Mouse (Mus musculus) CH12.LX (cell line): ENCODE data around the gene Scgb1a1. TPM values are rescaled to one million over a fixed set of nuclear protein-coding genes. Genes with fewer than 3 reads are reported as not detected.

ENCODE experiments used
- DNase-seq: peaks from one replicate; pipeline ENCODE4 v3.0.0-alpha.2; 2013; ENCODE audit errors: extremely low read depth
- H3K27ac ChIP-seq: 2 replicates; pipeline ENCODE4 v1.5.1; 2012; ENCODE audit warnings: low read depth, mild to moderate bottlenecking, control low read depth, moderate library complexity; ENCODE audit not compliant: insufficient read depth
- H3K27me3 ChIP-seq: replicated peaks from 2 replicates; pipeline ENCODE3; 2012; ENCODE audit warnings: inconsistent platforms
- H3K36me3 ChIP-seq, 2 experiments: replicated peaks in 1 of 2; 2 replicates each; pipeline versions ENCODE3 to v1.6.1; 2012; ENCODE audit warnings: inconsistent platforms in 1 of 2, low read length in 1 of 2, mild to moderate bottlenecking in 1 of 2, mixed read lengths in 1 of 2, moderate library complexity in 1 of 2; ENCODE audit not compliant: control insufficient read depth in 1 of 2, insufficient read depth in 1 of 2
- H3K4me1 ChIP-seq, 2 experiments: 2 replicates each; pipeline ENCODE4 v1.6.1; 2012; ENCODE audit warnings: inconsistent platforms in 1 of 2, moderate library complexity in 1 of 2; ENCODE audit not compliant: insufficient read depth in 2 of 2, control insufficient read depth in 1 of 2
- H3K4me2 ChIP-seq: 2 replicates; pipeline ENCODE4 v1.6.1; 2012; ENCODE audit warnings: low read depth, mild to moderate bottlenecking, control low read depth; ENCODE audit not compliant: poor library complexity, insufficient read depth, severe bottlenecking
- H3K4me3 ChIP-seq, 3 experiments: fragments of 150-350 bp in 1 of 3; sonication (generic) in 1 of 3; replicated peaks in 1 of 3; 2 replicates each; pipeline versions ENCODE3 to v1.5.1; 2011 to 2012; ENCODE audit warnings: low read depth in 2 of 3, low read length in 2 of 3, mild to moderate bottlenecking in 2 of 3, moderate library complexity in 2 of 3, control low read depth in 1 of 3, improper control_type of control experiment in 1 of 3, inconsistent platforms in 1 of 3, mixed read lengths in 1 of 3; ENCODE audit not compliant: poor library complexity in 1 of 3
- H3K79me2 ChIP-seq: replicated peaks from 2 replicates; pipeline ENCODE4 v1.6.1; 2012; ENCODE audit warnings: mild to moderate bottlenecking, moderate library complexity; ENCODE audit not compliant: control insufficient read depth, poor library complexity, insufficient read depth, severe bottlenecking; ENCODE audit errors: extremely low read depth
- H3K9ac ChIP-seq: 2 replicates; pipeline ENCODE4 v1.6.1; 2012; ENCODE audit warnings: low read depth, mild to moderate bottlenecking, control low read depth, moderate library complexity; ENCODE audit not compliant: insufficient read depth
- H3K9me3 ChIP-seq: replicated peaks from 2 replicates; pipeline ENCODE3; 2012; ENCODE audit warnings: low read length, inconsistent platforms, mixed read lengths
- CHD2 ChIP-seq: IDR thresholded peaks from 2 replicates; pipeline ENCODE4 v1.6.1; 2011; ENCODE audit warnings: low read length, improper control_type of control experiment
- EP300 ChIP-seq: IDR thresholded peaks from 2 replicates; pipeline ENCODE4 v1.6.1; 2011; ENCODE audit warnings: low read length, improper control_type of control experiment
- IRF4 ChIP-seq: IDR thresholded peaks from 2 replicates; pipeline ENCODE4 v1.6.1; 2014; ENCODE audit warnings: low read depth, mild to moderate bottlenecking, inconsistent platforms, low read length, improper control_type of control experiment
- JUN ChIP-seq: IDR thresholded peaks from 2 replicates; pipeline ENCODE4 v1.6.1; 2011; ENCODE audit warnings: low read depth, mild to moderate bottlenecking, low read length, improper control_type of control experiment, moderate library complexity; ENCODE audit not compliant: insufficient read depth
- KAT2A ChIP-seq: IDR thresholded peaks from 2 replicates; pipeline ENCODE4 v1.6.1; 2012; ENCODE audit warnings: low read length, improper control_type of control experiment, inconsistent platforms; ENCODE audit not compliant: insufficient replicate concordance
- MAX ChIP-seq: IDR thresholded peaks from 2 replicates; pipeline ENCODE4 v1.6.1; 2011; ENCODE audit warnings: low read length, improper control_type of control experiment
- MXI1 ChIP-seq: IDR thresholded peaks from 2 replicates; pipeline ENCODE4 v1.6.1; 2011; ENCODE audit warnings: mild to moderate bottlenecking, low read depth, low read length, improper control_type of control experiment
- MYC ChIP-seq: IDR thresholded peaks from 2 replicates; pipeline ENCODE4 v1.6.1; 2011; ENCODE audit warnings: low read depth, mild to moderate bottlenecking, improper control_type of control experiment, low read length
- NELFE ChIP-seq: IDR thresholded peaks from 2 replicates; pipeline ENCODE4 v1.6.1; 2011; ENCODE audit warnings: low read depth, low read length, improper control_type of control experiment
- PAX5 ChIP-seq: IDR thresholded peaks from 2 replicates; pipeline ENCODE4 v1.6.1; 2012; ENCODE audit warnings: low read length, inconsistent platforms, mixed read lengths
- POLR2A ChIP-seq: IDR thresholded peaks from 2 replicates; pipeline ENCODE4 v1.6.1; 2011; ENCODE audit warnings: low read depth, mild to moderate bottlenecking, improper control_type of control experiment, low read length
- POLR2AphosphoS2 ChIP-seq: IDR thresholded peaks from 2 replicates; pipeline ENCODE4 v1.6.1; 2011; ENCODE audit warnings: low read depth, low read length, improper control_type of control experiment
- RCOR1 ChIP-seq: conservative IDR thresholded peaks from 2 replicates; pipeline ENCODE4 v1.6.1; 2012; ENCODE audit warnings: low read depth, mild to moderate bottlenecking, inconsistent platforms, low read length, improper control_type of control experiment
- TBP ChIP-seq: conservative IDR thresholded peaks from 2 replicates; pipeline ENCODE4 v1.6.1; 2011; ENCODE audit warnings: low read depth, low read length, improper control_type of control experiment
- UBTF ChIP-seq: IDR thresholded peaks from 2 replicates; pipeline ENCODE4 v1.6.1; 2012; ENCODE audit warnings: low read depth, mild to moderate bottlenecking, inconsistent platforms, low read length, improper control_type of control experiment, moderate library complexity
- ZC3H11A ChIP-seq: IDR thresholded peaks from 2 replicates; pipeline ENCODE4 v1.6.1; 2012; ENCODE audit warnings: low read depth, mild to moderate bottlenecking, inconsistent platforms, low read length, improper control_type of control experiment
- ZMIZ1 ChIP-seq: IDR thresholded peaks from 2 replicates; pipeline ENCODE4 v1.6.1; 2012; ENCODE audit warnings: low read depth, mild to moderate bottlenecking, inconsistent platforms, low read length, improper control_type of control experiment
- dilution Hi-C: fragments of 300-500 bp; cut with MboI; formaldehyde crosslinking; loops from 2 replicates; pipeline ENCODE4 v1.14.3; 2020; ENCODE audit warnings: low sequenced_read_pairs; ENCODE audit not compliant: extremely low pct_unique_long_range_greater_than_20kb, extremely low pct_ligation_motif_present
- in situ Hi-C: fragments of 300-500 bp; cut with MboI; formaldehyde crosslinking; loops from 3 replicates; pipeline ENCODE4 v1.14.3; 2019; ENCODE audit warnings: low sequenced_read_pairs, low pct_ligation_motif_present, low pct_unique_long_range_greater_than_20kb, mixed read lengths
- polyA plus RNA-seq: library from polyadenylated mRNA; unstranded; fragments of >175 nt; gene quantifications from 2 replicates; pipeline ENCODE4 v1.2.1, GENCODE M21; 2012; ENCODE audit warnings: low read depth; ENCODE audit not compliant: insufficient read length
- total RNA-seq, 2 experiments: library from RNA; depleted of rRNA; stranded (reverse); fragments of 300-350 nt in 1 of 2; fragments of >200 nt in 1 of 2; gene quantifications; 2 replicates each; pipeline ENCODE4 v1.2.3; 2012 to 2014

The Scgb1a1 gene
- total and polyA plus RNA-seq, 3 experiments = not detected

GRCm38 (mm10) chr19:9103986-9104385, 16.2 kb upstream of the Scgb1a1 start:
- no peak for DNase-seq
- H3K27me3 ChIP-seq = no peaks in the 10 kb centered on the region
- in situ Hi-C loops = loop anchor here (5.0 to 25.0 kb wide), 2 partner anchors 247 to 367 kb away; partner anchors contain the start of genes 1700092M07Rik, Stx5a and Wdr74
- dilution Hi-C loops = no loop called here
- H3K4me3 ChIP-seq = no peak overlapping the region
- H3K4me1 ChIP-seq = peaks cover 25 to 54% of the 10 kb centered on the region in 2 experiments
- no peaks in the 10 kb centered on the region for H3K36me3 ChIP-seq
- no peak for TF ChIP-seq POLR2AphosphoS2
- TF ChIP-seq KAT2A = no peak
- no peak for TF ChIP-seq POLR2A
- no peak for TF ChIP-seq MAX
- no peak for TF ChIP-seq MXI1
- TF ChIP-seq TBP = no peak
- TF ChIP-seq IRF4 = no peak
- no peak for TF ChIP-seq CHD2
- no peak for TF ChIP-seq EP300
- no peak for TF ChIP-seq ZMIZ1
- TF ChIP-seq MYC = no peak
- TF ChIP-seq UBTF = no peak
- no peak for TF ChIP-seq PAX5
- H3K79me2 ChIP-seq = no peaks in the 10 kb centered on the region
- no peak overlapping the region for H3K9ac ChIP-seq
- H3K27ac ChIP-seq = no peak overlapping the region
- no peaks in the 10 kb centered on the region for H3K9me3 ChIP-seq
- H3K4me2 ChIP-seq = no peak overlapping the region

- Histone ChIP-seq H3K27ac (peak overlapping the region; percentile 38), H3K9ac (0 out of 2 replicates have a peak overlapping the region, but pooled peaks have one; percentile 33), H3K27me3 (no peaks in the 10 kb centered on the region), H3K4me1 (peaks cover 25 to 47% of the 10 kb centered on the region in 2 experiments), H3K9me3 (no peaks in the 10 kb centered on the region), H3K4me2 (peak overlapping the region; percentile 79; the same call in 1 of the 2 replicates), H3K79me2 (no peaks in the 10 kb centered on the region), H3K36me3 (no peaks in the 10 kb centered on the region), H3K4me3 (no peak overlapping the region)
- TF ChIP-seq RCOR1 = no peak
- no peak for TF ChIP-seq NELFE
- TF ChIP-seq MYC = no peak
- TF ChIP-seq ZC3H11A = no peak
- TF ChIP-seq JUN = no peak
- in situ Hi-C loops (loop anchor here (5.0 to 25.0 kb wide), 2 partner anchors 244 to 364 kb away; partner anchors contain the start of genes 1700092M07Rik, Stx5a and Wdr74), dilution Hi-C loops (no loop called here)
- DNase-seq = no peak
These were observed 13.3 kb upstream of the Scgb1a1 start for GRCm38 (mm10) chr19:9101062-9101457.
